Mouse (Mus musculus) monocyte, adult 59 days (primary cell): ENCODE measurements around the gene Olfr747. TPM values are rescaled to one million over a fixed set of nuclear protein-coding genes. Genes with fewer than 3 reads are reported as not detected.

Experiments
- total RNA-seq, 2 experiments: library from RNA; stranded (reverse); gene quantifications; one replicate each; pipeline ENCODE4 v1.2.4; 2023

The Olfr747 gene
- total RNA-seq, result not detected

GRCm38 (mm10) chr14:50693106-50693505, at the start of gene Olfr747:
TSS of gene Olfr747 (minus strand) at chr14:50693206.

GRCm38 (mm10) chr14:50707073-50707472, 14.1 kb upstream of the Olfr747 start, which contains the start of gene Olfr748:
TSS of gene Olfr748 (plus strand) at chr14:50707373.

GRCm38 (mm10) chr14:50646783-50647182, 46.2 kb downstream of the Olfr747 start, which contains the start of gene Olfr746:
TSS of gene Olfr746 (plus strand) at chr14:50647083.

GRCm38 (mm10) chr14:50639088-50639487, 53.9 kb downstream of the Olfr747 start, which contains the start of gene Olfr745:
TSS of gene Olfr745 (plus strand) at chr14:50639388.

Other genes starting within 250 kb of the Olfr747 start
- gene Olfr740, start 247.7 kb downstream of the Olfr747 start, total RNA-seq, result not detected
- gene Olfr741, start 220.5 kb downstream of the Olfr747 start, total RNA-seq, result not detected
- not detected for gene Olfr742, start 189.6 kb downstream of the Olfr747 start, total RNA-seq
- gene Olfr743, start 171.4 kb downstream of the Olfr747 start, total RNA-seq, result not detected
- gene Olfr744, start 78.3 kb downstream of the Olfr747 start, total RNA-seq, result not detected
- not detected for gene Olfr745, start 53.8 kb downstream of the Olfr747 start, total RNA-seq
- gene Olfr746, start 46.1 kb downstream of the Olfr747 start, total RNA-seq, result not detected
- not detected for gene Olfr748, start 14.2 kb upstream of the Olfr747 start, total RNA-seq
- gene Olfr749, start 51.9 kb upstream of the Olfr747 start, total RNA-seq, result not detected
- gene Ttc5, start 92.3 kb upstream of the Olfr747 start, total RNA-seq, result 10 to 100 TPM; 49.2 to 50.8 TPM
- gene Ccnb1ip1, start 114.5 kb upstream of the Olfr747 start, total RNA-seq, result not detected
- 10 to 100 TPM; 49.7 to 63.6 TPM for gene Parp2, start 114.6 kb upstream of the Olfr747 start, total RNA-seq
- gene Tep1, start 177.4 kb upstream of the Olfr747 start, total RNA-seq, result 100 to 1,000 TPM; 191 to 197 TPM
- under 1 TPM; 0.79 to 0.94 TPM for gene Klhl33, start 204.3 kb upstream of the Olfr747 start, total RNA-seq
- gene Osgep, start 231.7 kb upstream of the Olfr747 start, total RNA-seq, result 10 to 100 TPM; 43.9 to 48.1 TPM
- gene Apex1, start 231.8 kb upstream of the Olfr747 start, total RNA-seq, result 10 to 100 TPM; 26.9 to 33.2 TPM
- gene Pip4p1, start 237.7 kb upstream of the Olfr747 start, total RNA-seq, result 100 to 1,000 TPM; 146 TPM
- 10 to 100 TPM; 71.3 to 77.4 TPM for gene Pnp, start 237.9 kb upstream of the Olfr747 start, total RNA-seq